Mouse (Mus musculus) hindbrain, postnatal 0 days (tissue): ENCODE results near the gene Tex19.2. TPM values are rescaled to one million over a fixed set of nuclear protein-coding genes. Genes with fewer than 3 reads are reported as not detected.

ENCODE experiments used
- ATAC-seq: fragments of 200-750 bp; cut with Nextera tagmentation; 2 replicates; pipeline ENCODE4 v1.8.0; 2017; ENCODE audit warnings: mild to moderate bottlenecking, moderate TSS enrichment, moderate library complexity
- DNase-seq: peaks from one replicate; pipeline ENCODE4 v3.0.0-alpha.2; 2015; ENCODE audit warnings: low spot score
- H3K27ac ChIP-seq: fragments of 300-500 bp; sonication (generic); 2 replicates; pipeline ENCODE4 v1.5.1; 2014; ENCODE audit warnings: mild to moderate bottlenecking
- H3K27me3 ChIP-seq: fragments of 300-500 bp; sonication (generic); 2 replicates; pipeline ENCODE4 v1.6.1; 2014; ENCODE audit warnings: low read length, mixed read lengths; ENCODE audit not compliant: insufficient read depth
- H3K36me3 ChIP-seq: fragments of 300-500 bp; sonication (generic); 2 replicates; pipeline ENCODE4 v1.6.1; 2014; ENCODE audit warnings: low read length, mixed read lengths; ENCODE audit not compliant: insufficient read depth
- H3K4me1 ChIP-seq: fragments of 300-500 bp; sonication (generic); 2 replicates; pipeline ENCODE4 v1.6.1; 2014; ENCODE audit warnings: antibody characterized with exemption, low read length, mixed read lengths; ENCODE audit not compliant: insufficient read depth
- H3K4me2 ChIP-seq: fragments of 300-500 bp; sonication (generic); 2 replicates; pipeline ENCODE4 v1.6.1; 2014; ENCODE audit warnings: low read depth, mild to moderate bottlenecking, low read length, moderate library complexity, mixed read lengths
- H3K4me3 ChIP-seq: fragments of 300-500 bp; sonication (generic); 2 replicates; pipeline ENCODE4 v1.5.1; 2014; ENCODE audit warnings: low read length
- H3K9ac ChIP-seq: fragments of 300-500 bp; sonication (generic); replicated peaks from 2 replicates; pipeline ENCODE4 v1.6.1; 2014; ENCODE audit warnings: mild to moderate bottlenecking, low read length, moderate library complexity, mixed read lengths
- H3K9me3 ChIP-seq: fragments of 300-500 bp; sonication (generic); 2 replicates; pipeline ENCODE4 v1.6.1; 2016; ENCODE audit warnings: low read length, mixed read lengths
- CTCF ChIP-seq: IDR thresholded peaks from 2 replicates; pipeline ENCODE4 v1.5.1; 2016; ENCODE audit warnings: antibody characterized with exemption, control low read depth, low read depth
- WGBS: fragments of 180-500 bp; shearing (Covaris S2); extraction: QIAGEN DNeasy Blood & Tissue Kit; methylation state at CpG from one replicate; pipeline ENCODE4 v1.1.7; 2014; 5-methylcytosine and 5-hydroxymethylcytosine counted together
- polyA plus RNA-seq: library from polyadenylated mRNA; unstranded; fragments of >200 nt; fragmentation: Nextera tagmentation; extraction: Ambion mirVana; gene quantifications from 2 replicates; pipeline ENCODE4 v1.2.1, GENCODE M21; 2015
- total RNA-seq: library from RNA; depleted of rRNA; stranded (reverse); fragments of >200 nt; gene quantifications from 2 replicates; pipeline ENCODE4 v1.2.3, GENCODE M21; 2014

Gene Tex19.2
- total and polyA plus RNA-seq, 2 experiments from 2014 or later: not detected

DNA sequence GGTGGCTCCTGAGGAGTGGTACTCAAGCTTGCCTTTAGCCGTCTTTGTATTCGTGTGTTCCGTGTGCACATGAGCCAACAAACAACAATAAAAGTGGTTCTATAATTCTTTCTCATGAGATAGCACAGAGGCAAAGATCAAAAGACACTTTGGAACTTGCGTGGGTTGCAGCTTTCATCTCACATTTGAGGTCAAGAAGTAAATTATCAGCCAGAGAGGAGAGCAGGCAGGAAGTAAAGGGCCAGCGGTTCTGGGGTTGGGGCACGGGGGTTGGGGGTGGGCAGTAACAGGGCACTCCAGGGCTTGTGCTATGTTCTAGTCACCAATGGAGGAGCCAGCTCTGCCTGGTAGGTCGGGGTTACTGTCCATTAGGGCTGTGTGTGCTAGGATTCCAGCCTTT lies 17.8 kb downstream of the Tex19.2 start:
- H3K4me1 ChIP-seq: no peaks in the 10 kb centered on the region
- DNase-seq (no peak), ATAC-seq (no peak)
- no peaks in the 10 kb centered on the region for H3K36me3 ChIP-seq
- no peak overlapping the region for H3K4me3 ChIP-seq
- H3K27me3 ChIP-seq: no peaks in the 10 kb centered on the region
- H3K9me3 ChIP-seq: no peaks in the 10 kb centered on the region
- no peak overlapping the region for H3K27ac ChIP-seq
- TF ChIP-seq CTCF: no peak
- H3K4me2 ChIP-seq: no peak overlapping the region
- WGBS: 76% methylated on average over 7 of the region's 7 CpGs
- no peak overlapping the region for H3K9ac ChIP-seq

DNA sequence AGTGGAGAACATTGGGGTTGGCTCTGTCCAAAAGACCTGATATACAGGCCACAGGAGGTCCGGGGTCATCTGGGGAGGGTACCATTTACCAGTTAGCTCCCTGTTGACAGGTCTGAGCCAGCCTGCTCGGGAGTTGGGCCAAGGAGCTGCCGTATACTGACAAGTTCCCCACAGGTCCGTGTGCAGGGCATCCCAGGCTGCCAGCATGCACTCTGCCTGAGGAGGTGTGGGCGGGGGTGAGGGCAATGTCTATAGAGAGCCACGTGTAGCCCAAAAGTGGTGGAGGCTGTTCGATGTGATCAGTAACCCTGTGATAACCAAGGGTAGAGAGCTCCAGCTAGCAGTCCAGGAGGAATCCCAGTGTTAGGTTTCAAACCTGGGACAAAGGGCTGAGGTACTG lies 18.7 kb downstream of the Tex19.2 start:
- Histone ChIP-seq H3K4me3 (no peak overlapping the region), H3K9me3 (no peaks in the 10 kb centered on the region), H3K27ac (no peak overlapping the region), H3K4me2 (no peak overlapping the region), H3K4me1 (no peaks in the 10 kb centered on the region), H3K36me3 (no peaks in the 10 kb centered on the region), H3K9ac (no peak overlapping the region), H3K27me3 (no peaks in the 10 kb centered on the region)
- no peak for ATAC-seq
- 67% methylated on average over 7 of the region's 7 CpGs for WGBS
- DNase-seq: no peak
- TF ChIP-seq CTCF: no peak

DNA sequence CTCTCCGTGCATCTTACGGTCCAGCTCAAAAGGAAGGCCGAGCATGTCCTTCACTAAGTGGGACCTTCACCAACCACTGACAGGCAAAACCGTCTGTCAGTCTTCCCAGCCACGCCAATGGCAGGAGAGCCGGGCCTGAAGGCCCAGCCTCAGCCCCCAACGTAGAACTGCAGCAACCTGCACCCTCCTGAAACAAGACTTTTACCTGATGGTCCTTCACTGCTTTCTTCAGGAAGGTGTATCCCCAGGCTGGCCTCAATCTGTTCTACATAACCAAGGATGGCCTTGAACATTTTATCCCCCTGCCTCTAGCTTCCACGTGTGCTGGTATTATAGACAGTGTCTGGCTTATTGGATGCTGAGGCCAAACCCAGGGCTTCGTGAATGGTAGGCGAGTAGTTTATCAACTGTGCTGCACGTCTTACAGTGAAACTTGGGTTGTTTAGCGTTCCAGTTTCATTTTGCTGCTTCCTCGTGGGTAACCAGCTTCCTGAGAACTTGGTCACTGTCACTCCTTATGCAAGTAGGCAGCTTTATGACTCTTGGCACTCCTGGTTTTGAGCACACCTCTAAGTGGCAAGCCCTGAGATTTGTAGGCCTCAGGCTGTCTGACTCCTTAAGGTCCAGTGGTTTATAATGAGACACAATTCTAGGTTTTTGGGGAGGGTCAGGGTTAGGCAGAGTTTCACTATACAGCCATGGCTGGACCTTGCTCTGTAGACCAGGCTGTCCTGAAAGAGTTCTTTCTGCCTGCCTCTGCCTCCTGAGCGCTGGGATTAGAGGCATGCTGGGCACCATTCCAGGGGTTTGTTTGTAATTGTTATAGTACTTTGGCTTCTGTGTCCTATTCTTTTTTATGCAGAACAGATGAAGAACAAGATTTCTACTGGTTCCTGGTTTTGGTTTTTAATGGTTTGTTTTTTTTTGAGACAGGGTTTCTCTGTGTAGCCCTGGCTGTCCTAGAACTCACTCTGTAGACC lies 25.6 kb downstream of the Tex19.2 start:
- no peak for ATAC-seq
- Histone ChIP-seq H3K9me3 (no peaks in the 10 kb centered on the region), H3K4me1 (no peaks in the 10 kb centered on the region), H3K36me3 (no peaks in the 10 kb centered on the region), H3K4me3 (no peak overlapping the region), H3K4me2 (no peak overlapping the region), H3K27ac (no peak overlapping the region), H3K9ac (no peak overlapping the region), H3K27me3 (no peaks in the 10 kb centered on the region)
- 94% methylated on average over 14 of the region's 14 CpGs for WGBS
- no peak for TF ChIP-seq CTCF
- DNase-seq: no peak

DNA sequence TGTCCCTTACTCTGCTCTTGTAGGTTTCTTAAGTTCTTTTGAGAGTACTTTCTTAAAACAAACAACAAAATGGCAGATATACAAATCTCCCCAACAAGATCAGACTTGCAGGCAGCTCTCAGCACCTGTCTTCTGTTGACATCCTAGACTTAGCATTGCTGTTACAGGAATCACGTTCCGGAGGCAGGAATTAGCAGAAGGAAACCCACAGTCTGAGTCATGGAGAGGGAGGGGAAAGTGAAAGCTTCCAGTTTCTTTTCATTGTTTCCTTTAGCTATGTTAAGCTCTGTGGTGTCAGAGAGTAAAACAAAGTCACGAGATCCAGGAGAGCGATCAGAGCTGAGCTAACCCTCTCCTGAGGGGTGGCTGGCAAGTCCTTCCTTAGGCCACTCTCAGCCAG lies 27.5 kb downstream of the Tex19.2 start:
- no peaks in the 10 kb centered on the region for H3K27me3 ChIP-seq
- no peak overlapping the region for H3K4me3 ChIP-seq
- DNase-seq: no peak
- ATAC-seq: no peak
- WGBS: 81% methylated on average over 4 of the region's 4 CpGs
- no peak overlapping the region for H3K4me2 ChIP-seq
- no peak overlapping the region for H3K27ac ChIP-seq
- no peaks in the 10 kb centered on the region for H3K36me3 ChIP-seq
- no peaks in the 10 kb centered on the region for H3K9me3 ChIP-seq
- no peak overlapping the region for H3K9ac ChIP-seq
- H3K4me1 ChIP-seq: no peaks in the 10 kb centered on the region
- no peak for TF ChIP-seq CTCF

GRCm38 (mm10) chr11:121089756-121090546 lies 28.5 kb downstream of the Tex19.2 start:
- no peak for TF ChIP-seq CTCF
- no peaks in the 10 kb centered on the region for H3K4me1 ChIP-seq
- H3K9me3 ChIP-seq: no peaks in the 10 kb centered on the region
- H3K4me3 ChIP-seq: no peak overlapping the region
- no peaks in the 10 kb centered on the region for H3K27me3 ChIP-seq
- H3K27ac ChIP-seq: no peak overlapping the region
- H3K36me3 ChIP-seq: no peaks in the 10 kb centered on the region
- DNase-seq (no peak), ATAC-seq (no peak)
- H3K9ac ChIP-seq: no peak overlapping the region
- WGBS: 87% methylated on average over 2 of the region's 2 CpGs
- no peak overlapping the region for H3K4me2 ChIP-seq

DNA sequence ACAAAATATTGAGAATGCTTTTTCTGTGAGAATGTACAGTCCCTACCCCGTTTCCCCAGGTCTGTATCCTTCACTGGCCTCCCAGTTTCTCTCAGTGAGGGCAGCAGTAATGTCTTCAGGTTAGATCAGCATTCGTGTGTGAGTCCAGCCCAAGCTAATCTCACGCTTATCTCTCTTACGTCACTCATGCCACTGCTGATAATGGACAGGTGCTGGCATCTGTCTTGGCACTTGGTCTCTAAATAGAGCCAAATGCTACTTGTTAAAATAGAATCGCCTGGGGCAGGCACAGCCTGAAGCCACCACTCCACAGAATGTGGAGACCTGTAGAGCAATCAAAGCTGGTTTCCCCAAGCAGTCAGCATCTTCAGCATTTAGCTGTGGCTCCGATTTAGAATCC lies 29.5 kb downstream of the Tex19.2 start:
- WGBS: 82% methylated on average over 6 of the region's 6 CpGs

DNA sequence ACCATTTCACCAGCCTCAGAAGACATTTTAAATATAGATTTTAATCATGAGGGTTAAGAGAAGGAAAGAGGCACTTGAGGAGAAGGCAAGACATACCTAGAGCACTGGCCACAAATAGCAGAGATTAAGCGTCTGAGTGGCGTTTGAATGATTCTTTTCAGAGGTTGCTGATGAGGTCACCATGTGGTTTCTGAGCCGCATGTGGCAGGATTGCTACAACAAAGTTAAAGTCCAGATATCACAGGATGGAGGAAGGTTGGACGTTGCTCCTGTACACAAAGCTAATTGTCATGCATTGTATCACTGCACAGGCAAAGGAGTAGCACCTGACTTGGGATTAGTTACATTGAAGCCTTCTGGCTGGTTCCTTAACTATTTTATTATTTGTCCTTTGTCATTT lies 32.2 kb downstream of the Tex19.2 start:
- no peak for TF ChIP-seq CTCF
- Histone ChIP-seq H3K36me3 (no peaks in the 10 kb centered on the region), H3K9me3 (no peaks in the 10 kb centered on the region), H3K9ac (no peak overlapping the region), H3K27me3 (no peaks in the 10 kb centered on the region), H3K4me1 (no peaks in the 10 kb centered on the region), H3K27ac (no peak overlapping the region), H3K4me3 (no peak overlapping the region), H3K4me2 (no peak overlapping the region)
- 72% methylated on average over 4 of the region's 4 CpGs for WGBS
- DNase-seq: no peak
- no peak for ATAC-seq

More for the DNA sequence above, 29.5 kb downstream of the Tex19.2 start:
- Histone ChIP-seq H3K4me2 (no peak overlapping the region), H3K27ac (no peak overlapping the region), H3K4me1 (no peaks in the 10 kb centered on the region), H3K9me3 (no peaks in the 10 kb centered on the region), H3K9ac (no peak overlapping the region), H3K36me3 (no peaks in the 10 kb centered on the region), H3K4me3 (no peak overlapping the region), H3K27me3 (no peaks in the 10 kb centered on the region)
- ATAC-seq: no peak
- DNase-seq: no peak
- TF ChIP-seq CTCF: no peak
